Mouse (Mus musculus): Measurements from ENCODE around the gene Fchsd2. TPM values are rescaled to one million over a fixed set of nuclear protein-coding genes. Genes with fewer than 3 reads are reported as not detected.

Fchsd2 gene
- polyA plus RNA-seq, 1 experiment: 24.9 TPM

DNA sequence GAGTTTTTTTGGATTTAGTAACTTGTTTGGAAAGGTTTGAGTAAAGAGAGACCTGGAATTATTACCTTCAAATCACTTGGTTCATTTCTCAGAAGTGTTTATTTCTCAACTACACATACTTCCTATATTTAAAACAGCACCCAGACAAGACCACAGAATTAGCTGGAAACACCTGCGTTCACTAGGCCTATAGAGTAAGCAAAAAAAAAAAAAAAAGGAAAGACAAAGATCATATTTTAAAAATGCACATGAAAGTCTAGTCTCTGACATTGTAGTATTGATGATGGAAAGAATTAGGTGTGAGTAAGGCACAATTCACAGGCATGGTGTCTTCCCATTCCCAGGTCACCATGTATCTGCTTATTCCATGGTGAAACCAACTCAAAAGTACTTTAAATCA, 118.2 kb downstream of the Fchsd2 start:
- no peaks in the 10 kb centered on the region for H3K36me3 ChIP-seq (ENCODE audit: control insufficient read depth, insufficient read depth, low read length, poor library complexity, severe bottlenecking)
- H3K9ac ChIP-seq (ENCODE audit: low read depth, poor library complexity, severe bottlenecking): no peak overlapping the region
- H3K4me1 ChIP-seq (ENCODE audit: control insufficient read depth, insufficient read depth, low read length): no peaks in the 10 kb centered on the region
- H3K27ac ChIP-seq (ENCODE audit: insufficient read depth, low read length): no peak overlapping the region
- H3K27me3 ChIP-seq (ENCODE audit: control insufficient read depth, insufficient read depth, low read length, poor library complexity, severe bottlenecking): no peaks in the 10 kb centered on the region
- TF ChIP-seq EP300 (IDR thresholded peaks at IDR 0.05; ENCODE audit: insufficient read depth, low read depth, low read length) (no peak), CTCF (IDR thresholded peaks at IDR 0.05; ENCODE audit: low read depth, low read length) (no peak), POLR2A (IDR thresholded peaks at IDR 0.05; ENCODE audit: insufficient read depth, low read length) (no peak)
- H3K9me3 ChIP-seq (replicated peaks; ENCODE audit: control insufficient read depth, insufficient read depth, low read length, poor library complexity, severe bottlenecking): no peaks in the 10 kb centered on the region
- H3K4me3 ChIP-seq (ENCODE audit: low read depth, low read length): no peak overlapping the region

DNA sequence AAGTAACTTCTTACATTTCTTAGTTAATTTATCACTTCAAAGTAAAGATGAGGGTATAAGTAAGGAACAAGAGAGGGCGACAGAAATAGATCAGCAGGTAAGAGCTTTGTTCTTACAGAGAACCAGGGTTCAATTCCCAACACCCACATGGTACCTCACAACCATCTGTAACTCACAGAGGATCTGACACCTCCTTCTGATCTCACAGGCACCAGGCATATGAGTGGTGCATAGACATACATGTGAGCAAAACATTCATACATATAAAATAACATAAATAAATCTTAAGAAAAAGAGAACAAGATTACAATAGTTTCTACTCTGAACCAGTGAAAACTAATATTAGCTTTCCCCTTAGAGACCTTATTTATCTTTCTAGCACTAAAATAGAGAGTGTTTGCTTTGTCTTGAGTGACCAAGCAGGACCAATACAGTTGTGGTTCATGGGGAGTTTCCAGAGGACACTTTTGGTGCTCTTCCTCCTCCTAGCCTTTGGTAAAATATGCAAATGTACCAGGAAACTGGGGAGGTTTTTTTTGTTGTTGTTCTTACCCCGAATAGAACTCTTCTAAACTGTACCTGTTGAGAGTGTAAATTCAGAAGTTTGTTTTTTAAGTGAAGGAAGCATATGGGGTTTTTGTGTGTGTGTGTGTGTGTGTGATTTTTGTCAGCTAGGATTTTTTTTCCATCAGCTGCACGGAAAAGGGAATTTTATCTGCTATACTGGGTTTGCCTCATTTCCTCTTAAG, 121.0 kb downstream of the Fchsd2 start:
- H3K27me3 ChIP-seq (ENCODE audit: control insufficient read depth, insufficient read depth, low read length, poor library complexity, severe bottlenecking): no peaks in the 10 kb centered on the region

GRCm38 (mm10) chr7:101216724-101217123, 124.1 kb downstream of the Fchsd2 start:
- TF ChIP-seq CTCF (IDR thresholded peaks at IDR 0.05; ENCODE audit: low read depth, low read length) (no peak), EP300 (IDR thresholded peaks at IDR 0.05; ENCODE audit: insufficient read depth, low read depth, low read length) (no peak), POLR2A (IDR thresholded peaks at IDR 0.05; ENCODE audit: insufficient read depth, low read length) (no peak)
- H3K27ac ChIP-seq (ENCODE audit: insufficient read depth, low read length): no peak overlapping the region
- H3K4me1 ChIP-seq (ENCODE audit: control insufficient read depth, insufficient read depth, low read length): no peaks in the 10 kb centered on the region
- no peaks in the 10 kb centered on the region for H3K9me3 ChIP-seq (replicated peaks; ENCODE audit: control insufficient read depth, insufficient read depth, low read length, poor library complexity, severe bottlenecking)
- no peak overlapping the region for H3K9ac ChIP-seq (ENCODE audit: low read depth, poor library complexity, severe bottlenecking)
- no peaks in the 10 kb centered on the region for H3K36me3 ChIP-seq (ENCODE audit: control insufficient read depth, insufficient read depth, low read length, poor library complexity, severe bottlenecking)
- H3K4me3 ChIP-seq (ENCODE audit: low read depth, low read length): no peak overlapping the region
- no peaks in the 10 kb centered on the region for H3K27me3 ChIP-seq (ENCODE audit: control insufficient read depth, insufficient read depth, low read length, poor library complexity, severe bottlenecking)

More for the DNA sequence above, 121.0 kb downstream of the Fchsd2 start:
- TF ChIP-seq POLR2A (IDR thresholded peaks at IDR 0.05; ENCODE audit: insufficient read depth, low read length): no peak
- TF ChIP-seq CTCF (IDR thresholded peaks at IDR 0.05; ENCODE audit: low read depth, low read length): no peak
- no peak for TF ChIP-seq EP300 (IDR thresholded peaks at IDR 0.05; ENCODE audit: insufficient read depth, low read depth, low read length)
- Histone ChIP-seq H3K27ac (ENCODE audit: insufficient read depth, low read length) (no peak overlapping the region), H3K9ac (ENCODE audit: low read depth, poor library complexity, severe bottlenecking) (no peak overlapping the region), H3K4me3 (ENCODE audit: low read depth, low read length) (no peak overlapping the region), H3K9me3 (replicated peaks; ENCODE audit: control insufficient read depth, insufficient read depth, low read length, poor library complexity, severe bottlenecking) (no peaks in the 10 kb centered on the region), H3K4me1 (ENCODE audit: control insufficient read depth, insufficient read depth, low read length) (no peaks in the 10 kb centered on the region), H3K36me3 (ENCODE audit: control insufficient read depth, insufficient read depth, low read length, poor library complexity, severe bottlenecking) (no peaks in the 10 kb centered on the region)

GRCm38 (mm10) chr7:101223501-101223900, 130.8 kb downstream of the Fchsd2 start:
- Histone ChIP-seq H3K4me3 (ENCODE audit: low read depth, low read length) (no peak overlapping the region), H3K4me1 (ENCODE audit: control insufficient read depth, insufficient read depth, low read length) (no peaks in the 10 kb centered on the region), H3K9me3 (replicated peaks; ENCODE audit: control insufficient read depth, insufficient read depth, low read length, poor library complexity, severe bottlenecking) (no peaks in the 10 kb centered on the region), H3K27me3 (ENCODE audit: control insufficient read depth, insufficient read depth, low read length, poor library complexity, severe bottlenecking) (no peaks in the 10 kb centered on the region), H3K36me3 (ENCODE audit: control insufficient read depth, insufficient read depth, low read length, poor library complexity, severe bottlenecking) (no peaks in the 10 kb centered on the region), H3K9ac (ENCODE audit: low read depth, poor library complexity, severe bottlenecking) (no peak overlapping the region), H3K27ac (ENCODE audit: insufficient read depth, low read length) (no peak overlapping the region)
- TF ChIP-seq POLR2A (IDR thresholded peaks at IDR 0.05; ENCODE audit: insufficient read depth, low read length) (no peak), CTCF (IDR thresholded peaks at IDR 0.05; ENCODE audit: low read depth, low read length) (no peak), EP300 (IDR thresholded peaks at IDR 0.05; ENCODE audit: insufficient read depth, low read depth, low read length) (no peak)

DNA sequence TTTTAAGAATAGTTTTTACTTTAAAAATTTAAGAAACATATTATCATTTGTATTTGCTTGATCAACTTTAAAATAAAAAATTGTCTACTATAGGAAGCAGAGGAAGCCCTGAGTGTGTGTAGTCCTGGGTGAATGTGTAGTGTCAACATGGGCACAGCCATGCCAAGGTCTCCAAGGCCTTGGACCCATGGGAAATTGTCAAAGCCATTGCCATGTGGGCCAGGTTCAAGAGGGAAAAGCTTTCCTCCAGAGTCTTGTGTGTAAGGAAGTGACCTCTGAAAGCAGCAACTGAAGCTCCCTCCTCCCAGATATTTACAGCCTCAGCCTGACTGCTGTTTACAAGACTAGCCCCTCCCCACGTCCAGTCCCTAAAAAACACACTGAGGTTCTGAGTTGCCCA, 136.7 kb downstream of the Fchsd2 start:
- Histone ChIP-seq H3K9ac (ENCODE audit: low read depth, poor library complexity, severe bottlenecking) (no peak overlapping the region), H3K9me3 (replicated peaks; ENCODE audit: control insufficient read depth, insufficient read depth, low read length, poor library complexity, severe bottlenecking) (no peaks in the 10 kb centered on the region), H3K36me3 (ENCODE audit: control insufficient read depth, insufficient read depth, low read length, poor library complexity, severe bottlenecking) (no peaks in the 10 kb centered on the region), H3K4me3 (ENCODE audit: low read depth, low read length) (no peak overlapping the region), H3K27ac (ENCODE audit: insufficient read depth, low read length) (no peak overlapping the region), H3K27me3 (ENCODE audit: control insufficient read depth, insufficient read depth, low read length, poor library complexity, severe bottlenecking) (no peaks in the 10 kb centered on the region), H3K4me1 (ENCODE audit: control insufficient read depth, insufficient read depth, low read length) (no peaks in the 10 kb centered on the region)
- no peak for TF ChIP-seq POLR2A (IDR thresholded peaks at IDR 0.05; ENCODE audit: insufficient read depth, low read length)
- TF ChIP-seq CTCF (IDR thresholded peaks at IDR 0.05; ENCODE audit: low read depth, low read length): no peak
- TF ChIP-seq EP300 (IDR thresholded peaks at IDR 0.05; ENCODE audit: insufficient read depth, low read depth, low read length): no peak

- H3K4me3 ChIP-seq (ENCODE audit: low read depth, low read length): no peak overlapping the region
- no peaks in the 10 kb centered on the region for H3K36me3 ChIP-seq (ENCODE audit: control insufficient read depth, insufficient read depth, low read length, poor library complexity, severe bottlenecking)
- H3K27me3 ChIP-seq (ENCODE audit: control insufficient read depth, insufficient read depth, low read length, poor library complexity, severe bottlenecking): no peaks in the 10 kb centered on the region
- no peaks in the 10 kb centered on the region for H3K9me3 ChIP-seq (replicated peaks; ENCODE audit: control insufficient read depth, insufficient read depth, low read length, poor library complexity, severe bottlenecking)
- no peak overlapping the region for H3K27ac ChIP-seq (ENCODE audit: insufficient read depth, low read length)
- no peaks in the 10 kb centered on the region for H3K4me1 ChIP-seq (ENCODE audit: control insufficient read depth, insufficient read depth, low read length)
- no peak for TF ChIP-seq POLR2A (IDR thresholded peaks at IDR 0.05; ENCODE audit: insufficient read depth, low read length)
- H3K9ac ChIP-seq (ENCODE audit: low read depth, poor library complexity, severe bottlenecking): no peak overlapping the region
Observed at GRCm38 (mm10) chr7:101231458-101231857, 138.8 kb downstream of the Fchsd2 start.
